Mouse (Mus musculus): ENCODE results near the gene Anapc2.

- TF ChIP-seq CTCF (conservative IDR thresholded peaks at IDR 0.05; ENCODE audit: insufficient read depth, insufficient read length, low read depth, low read length) = no peak
- no peak for TF ChIP-seq POLR2A (IDR thresholded peaks at IDR 0.05; ENCODE audit: low read depth, low read length)
Observed at GRCm38 (mm10) chr2:25226864-25227263, 45.4 kb upstream of the Anapc2 start.
